Mouse (Mus musculus) neural tube, embryonic 11.5 days (tissue): Measurements from ENCODE around the gene Ncoa1. TPM values are rescaled to one million over a fixed set of nuclear protein-coding genes. Genes with fewer than 3 reads are reported as not detected.

Source experiments
- ATAC-seq: fragments of 200-750 bp; cut with Nextera tagmentation; 2 replicates; pipeline ENCODE4 v1.8.0; 2017; ENCODE audit warnings: moderate number of reproducible peaks, mild to moderate bottlenecking, moderate TSS enrichment, moderate library complexity; ENCODE audit not compliant: insufficient read depth, low FRiP score, low TSS enrichment
- DNase-seq: peaks from one replicate; pipeline ENCODE4 v3.0.0-alpha.2; 2015; ENCODE audit warnings: low spot score
- H3K27ac ChIP-seq: fragments of 300-500 bp; sonication (generic); 2 replicates; pipeline ENCODE4 v1.5.1; 2014; ENCODE audit warnings: low read depth, mild to moderate bottlenecking, low read length
- H3K27me3 ChIP-seq: fragments of 300-500 bp; sonication (generic); 2 replicates; pipeline ENCODE4 v1.6.1; 2014; ENCODE audit warnings: mild to moderate bottlenecking, low read length, mixed read lengths; ENCODE audit not compliant: control insufficient read depth, insufficient read depth
- H3K36me3 ChIP-seq: fragments of 300-500 bp; sonication (generic); 2 replicates; pipeline ENCODE4 v1.6.1; 2014; ENCODE audit warnings: mild to moderate bottlenecking, low read length, moderate library complexity, mixed read lengths; ENCODE audit not compliant: control insufficient read depth, insufficient read depth
- H3K4me1 ChIP-seq: fragments of 300-500 bp; sonication (generic); 2 replicates; pipeline ENCODE4 v1.6.1; 2014; ENCODE audit warnings: low read length, mixed read lengths; ENCODE audit not compliant: control insufficient read depth, insufficient read depth
- H3K4me2 ChIP-seq: fragments of 300-500 bp; sonication (generic); 2 replicates; pipeline ENCODE4 v1.6.1; 2014; ENCODE audit warnings: low read depth, mild to moderate bottlenecking, moderate library complexity
- H3K4me3 ChIP-seq: fragments of 300-500 bp; sonication (generic); 2 replicates; pipeline ENCODE4 v1.5.1; 2014; ENCODE audit warnings: low read depth, low read length
- H3K9ac ChIP-seq: fragments of 300-500 bp; sonication (generic); 2 replicates; pipeline ENCODE4 v1.6.1; 2014; ENCODE audit warnings: mild to moderate bottlenecking, low read length
- H3K9me3 ChIP-seq: fragments of 300-500 bp; sonication (generic); 2 replicates; pipeline ENCODE4 v1.6.1; 2016; ENCODE audit warnings: low read length; ENCODE audit not compliant: control insufficient read depth
- whole genome bisulfite sequencing: fragments of 180-500 bp; shearing (Covaris S2); extraction: QIAGEN DNeasy Blood & Tissue Kit; methylation state at CpG from one replicate; pipeline ENCODE4 v1.1.7; 2014; 5-methylcytosine and 5-hydroxymethylcytosine counted together
- polyA plus RNA-seq: library from polyadenylated mRNA; unstranded; fragments of >200 nt; fragmentation: Nextera tagmentation; extraction: Ambion mirVana; gene quantifications from 2 replicates; pipeline ENCODE4 v1.2.1, GENCODE M21; 2014

The Ncoa1 gene
- polyA plus RNA-seq, 1 experiment from 2014 or later: 9.3 TPM

DNA sequence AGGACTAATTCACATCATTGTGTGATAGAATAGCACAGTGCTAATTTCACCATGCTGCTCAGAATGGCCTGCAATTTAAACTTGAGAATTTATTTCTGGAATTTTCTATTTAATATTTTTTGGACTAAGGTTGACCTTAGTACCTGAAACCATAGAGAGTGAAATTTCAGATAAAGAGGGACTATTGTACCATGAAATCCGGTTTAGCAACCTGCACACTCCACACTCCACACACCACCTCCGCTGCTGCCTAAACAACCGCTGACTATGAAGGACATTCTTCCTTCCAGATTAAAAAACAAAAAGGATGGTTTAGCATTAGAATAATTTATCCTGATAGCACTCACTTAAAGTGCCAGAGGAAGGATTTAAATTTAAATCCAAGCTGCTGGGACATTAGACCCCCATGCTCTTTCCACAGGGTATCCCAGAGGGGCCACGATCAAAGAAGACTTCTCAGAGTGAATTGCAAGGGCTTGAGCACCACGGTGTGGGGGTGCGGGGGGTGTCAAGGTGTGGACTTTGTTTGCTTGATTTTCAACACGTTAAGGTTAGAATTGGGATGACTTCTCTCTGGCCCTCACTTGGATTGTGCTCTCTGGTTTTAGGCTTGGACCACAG, 29.9 kb upstream of the Ncoa1 start:
- no peak overlapping the region for H3K9ac ChIP-seq
- H3K4me2 ChIP-seq: no peak overlapping the region
- H3K27me3 ChIP-seq: no peaks in the 10 kb centered on the region
- H3K9me3 ChIP-seq: no peaks in the 10 kb centered on the region
- ATAC-seq (peak; percentile 56), DNase-seq (no peak)
- no peak overlapping the region for H3K27ac ChIP-seq
- 0 out of 2 replicates have a peak, but pooled peaks cover 3% of the 10 kb centered on the region for H3K4me1 ChIP-seq
- no peaks in the 10 kb centered on the region for H3K36me3 ChIP-seq
- WGBS: 39% methylated on average over 7 of the region's 7 CpGs
- no peak overlapping the region for H3K4me3 ChIP-seq

DNA sequence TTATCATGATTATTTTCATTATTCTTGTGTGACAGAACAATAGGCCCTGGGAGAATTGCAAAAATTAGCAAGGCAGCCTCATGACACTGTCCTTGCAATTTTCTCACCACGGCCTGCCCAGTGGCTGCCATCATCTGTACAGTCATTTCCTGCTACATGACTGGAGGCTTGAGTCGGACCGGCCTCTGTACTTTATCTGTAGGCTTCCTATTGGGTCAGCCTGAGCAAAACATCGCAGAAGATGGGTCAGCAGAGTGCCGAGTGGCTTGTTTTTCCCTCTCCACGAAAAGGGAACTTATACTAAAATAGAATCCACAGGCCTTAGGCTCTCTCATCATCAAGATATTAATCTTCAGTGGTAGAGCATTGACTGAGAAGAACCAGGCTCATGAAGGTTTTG, 28.3 kb upstream of the Ncoa1 start:
- H3K9ac ChIP-seq: no peak overlapping the region
- DNase-seq (no peak), ATAC-seq (no peak)
- no peak overlapping the region for H3K4me2 ChIP-seq
- H3K4me3 ChIP-seq: no peak overlapping the region
- WGBS: 81% methylated on average over 6 of the region's 6 CpGs
- H3K4me1 ChIP-seq: 0 out of 2 replicates have a peak, but pooled peaks cover 3% of the 10 kb centered on the region
- H3K9me3 ChIP-seq: no peaks in the 10 kb centered on the region
- H3K36me3 ChIP-seq: no peaks in the 10 kb centered on the region
- no peak overlapping the region for H3K27ac ChIP-seq
- H3K27me3 ChIP-seq: no peaks in the 10 kb centered on the region

DNA sequence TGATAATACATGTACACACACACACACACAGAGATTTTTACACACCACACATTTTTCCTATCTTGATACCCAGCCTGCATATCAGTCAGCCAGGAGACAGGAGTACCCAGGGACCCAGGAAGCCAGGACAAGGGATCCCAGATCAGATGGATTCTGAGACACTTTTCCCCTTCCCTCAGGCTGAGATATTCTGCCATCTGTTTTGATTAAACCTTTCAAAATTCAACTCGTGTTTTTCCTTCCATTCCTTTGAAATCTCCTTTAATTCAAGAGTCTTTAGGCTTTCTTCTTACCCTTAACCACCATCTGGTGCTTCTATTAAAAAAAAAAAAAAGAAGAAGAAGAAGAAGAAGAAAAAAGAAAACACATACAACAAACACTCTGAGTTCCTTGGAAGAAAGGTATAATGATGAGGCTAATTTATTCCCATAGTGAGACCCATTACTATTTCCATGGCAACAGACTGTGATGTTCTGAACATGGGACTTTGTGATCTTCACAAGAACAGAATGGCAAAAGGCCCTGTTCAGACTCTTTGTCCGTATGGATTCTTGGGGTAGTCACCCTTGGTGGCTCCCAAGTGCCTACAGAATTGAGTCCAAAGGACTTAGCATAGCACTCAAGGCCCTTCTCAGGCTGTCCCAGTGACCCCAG, 26.8 kb upstream of the Ncoa1 start:
- H3K27ac ChIP-seq: no peak overlapping the region
- 0 out of 2 replicates have a peak, but pooled peaks cover 3% of the 10 kb centered on the region for H3K4me1 ChIP-seq
- DNase-seq (no peak), ATAC-seq (no peak)
- no peaks in the 10 kb centered on the region for H3K9me3 ChIP-seq
- no peaks in the 10 kb centered on the region for H3K36me3 ChIP-seq
- no peak overlapping the region for H3K4me2 ChIP-seq
- no peak overlapping the region for H3K4me3 ChIP-seq
- H3K9ac ChIP-seq: no peak overlapping the region
- 50% methylated on average over 2 of the region's 2 CpGs for WGBS
- no peaks in the 10 kb centered on the region for H3K27me3 ChIP-seq

DNA sequence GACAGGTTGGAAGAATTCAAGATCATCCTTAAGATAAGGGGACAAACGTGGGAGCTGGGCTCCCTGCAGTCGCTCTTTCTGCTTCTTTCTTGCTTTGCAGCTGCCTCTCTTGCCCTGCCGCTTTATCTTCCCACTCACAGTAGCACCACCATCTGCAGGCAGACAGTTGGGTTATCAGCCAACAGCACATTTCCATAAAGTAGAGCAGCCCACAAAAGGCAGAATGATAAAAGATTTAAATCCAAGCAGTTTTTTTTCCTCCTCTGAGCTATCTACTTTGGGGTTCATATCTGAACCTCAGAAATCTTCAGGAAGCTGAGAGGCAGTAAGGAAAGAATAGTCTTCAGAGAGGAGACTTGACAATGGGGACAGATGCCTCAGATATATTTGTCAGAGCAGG, 24.9 kb upstream of the Ncoa1 start:
- Histone ChIP-seq H3K4me3 (no peak overlapping the region), H3K27me3 (no peaks in the 10 kb centered on the region), H3K36me3 (no peaks in the 10 kb centered on the region), H3K9me3 (no peaks in the 10 kb centered on the region), H3K4me1 (0 out of 2 replicates have a peak, but pooled peaks cover 2% of the 10 kb centered on the region), H3K27ac (no peak overlapping the region), H3K4me2 (no peak overlapping the region), H3K9ac (no peak overlapping the region)
- ATAC-seq (no peak), DNase-seq (no peak)
- WGBS: 60% methylated on average over 3 of the region's 3 CpGs

DNA sequence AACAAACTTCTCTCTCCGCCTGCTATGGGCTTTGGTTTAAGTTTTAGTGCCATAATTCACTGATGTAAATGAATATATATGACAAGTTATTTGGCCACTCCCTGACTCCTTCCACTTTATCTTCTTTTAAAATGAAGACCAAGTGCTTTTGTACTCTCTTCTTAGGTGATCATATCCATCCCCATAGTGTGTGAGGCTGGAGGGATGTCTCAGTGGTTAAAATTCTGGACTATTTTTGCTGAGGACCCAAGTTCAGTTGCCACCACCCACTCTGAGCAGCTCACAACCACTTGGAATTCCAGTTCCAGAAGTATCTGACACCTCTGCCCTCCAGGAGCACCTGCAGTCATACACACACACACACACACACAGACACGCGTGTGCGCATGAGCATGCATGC, 23.5 kb upstream of the Ncoa1 start:
- Histone ChIP-seq H3K27ac (no peak overlapping the region), H3K36me3 (no peaks in the 10 kb centered on the region), H3K27me3 (no peaks in the 10 kb centered on the region), H3K4me3 (no peak overlapping the region), H3K9me3 (no peaks in the 10 kb centered on the region), H3K4me2 (no peak overlapping the region), H3K4me1 (no peaks in the 10 kb centered on the region), H3K9ac (no peak overlapping the region)
- WGBS: 95% methylated on average over 4 of the region's 4 CpGs
- no peak for ATAC-seq
- no peak for DNase-seq

DNA sequence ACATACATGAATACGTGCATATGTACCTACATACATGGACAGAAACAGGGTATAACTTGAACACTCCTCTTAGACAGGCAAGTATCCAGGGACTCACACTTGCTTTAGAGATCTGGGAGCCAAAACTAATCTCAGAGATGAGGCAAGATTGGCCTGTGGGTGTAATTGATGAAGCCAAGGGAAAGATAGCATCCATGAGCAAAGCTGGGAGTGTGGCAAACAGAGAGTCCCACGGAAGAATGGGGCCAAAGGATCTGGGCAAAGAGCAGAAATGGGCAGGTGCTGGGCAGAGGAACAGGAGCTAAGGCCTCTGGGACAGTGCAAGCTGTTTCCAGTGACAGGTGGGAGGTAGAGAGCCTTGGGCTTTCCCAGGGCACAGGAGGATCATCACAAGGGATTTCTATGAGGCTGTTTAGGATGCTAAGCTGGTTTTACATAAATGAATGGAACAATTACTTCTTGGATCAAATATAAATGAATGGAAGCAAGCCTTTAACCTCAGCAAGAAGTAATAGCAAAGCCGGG, 22.7 kb upstream of the Ncoa1 start:
- DNase-seq (no peak), ATAC-seq (no peak)
- H3K4me1 ChIP-seq: no peaks in the 10 kb centered on the region
- no peak overlapping the region for H3K27ac ChIP-seq
- no peak overlapping the region for H3K4me2 ChIP-seq
- WGBS: 79% methylated on average over 3 of the region's 3 CpGs
- no peaks in the 10 kb centered on the region for H3K36me3 ChIP-seq
- H3K27me3 ChIP-seq: no peaks in the 10 kb centered on the region
- no peak overlapping the region for H3K9ac ChIP-seq
- no peaks in the 10 kb centered on the region for H3K9me3 ChIP-seq
- H3K4me3 ChIP-seq: no peak overlapping the region

DNA sequence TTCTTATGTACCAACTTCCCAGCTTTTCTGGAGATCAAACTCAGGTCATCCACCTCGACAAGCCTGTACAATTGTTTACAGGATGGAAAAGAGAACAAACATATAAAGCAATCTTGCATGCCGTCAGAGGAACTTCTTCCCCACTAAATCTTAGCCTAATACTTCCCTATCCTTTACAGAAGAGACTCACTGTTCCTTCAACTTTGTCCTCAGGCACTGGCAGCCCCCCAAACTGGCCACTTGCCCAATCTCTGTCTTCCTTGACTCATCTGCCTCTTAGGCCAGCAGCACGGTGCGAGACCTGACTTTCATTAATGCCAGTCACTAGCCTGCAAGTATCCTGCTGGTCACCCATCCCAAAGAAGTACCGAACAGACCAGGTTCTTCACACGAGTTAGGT, 11.4 kb upstream of the Ncoa1 start:
- Histone ChIP-seq H3K27me3 (no peaks in the 10 kb centered on the region), H3K36me3 (no peaks in the 10 kb centered on the region), H3K9me3 (no peaks in the 10 kb centered on the region), H3K4me3 (no peak overlapping the region), H3K4me2 (no peak overlapping the region), H3K9ac (no peak overlapping the region), H3K27ac (no peak overlapping the region), H3K4me1 (no peaks in the 10 kb centered on the region)
- ATAC-seq (no peak), DNase-seq (no peak)
- 86% methylated on average over 6 of the region's 6 CpGs for WGBS

DNA sequence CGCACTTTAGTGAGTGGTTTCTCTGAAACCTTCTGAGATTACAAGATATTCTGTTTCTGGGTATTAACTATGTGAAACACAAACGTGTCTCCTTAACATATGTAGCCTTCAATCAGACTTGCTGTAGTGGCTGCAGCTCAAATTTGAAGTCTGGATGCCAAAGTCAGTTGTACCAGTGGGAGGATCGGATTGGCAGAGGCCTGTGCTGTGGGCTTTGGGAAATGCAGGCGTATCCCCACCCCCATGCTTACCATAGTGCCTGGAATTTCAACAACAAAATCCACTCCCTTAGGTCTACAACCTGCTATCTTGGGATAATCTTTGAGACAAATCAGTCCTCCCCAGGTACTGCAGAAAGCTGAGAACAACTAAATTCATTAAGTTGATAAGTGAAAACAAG, 6.4 kb upstream of the Ncoa1 start:
- no peaks in the 10 kb centered on the region for H3K9me3 ChIP-seq
- H3K27ac ChIP-seq: no peak overlapping the region
- H3K36me3 ChIP-seq: no peaks in the 10 kb centered on the region
- ATAC-seq: no peak
- H3K4me1 ChIP-seq: no peaks in the 10 kb centered on the region
- H3K9ac ChIP-seq: no peak overlapping the region
- H3K4me2 ChIP-seq: no peak overlapping the region
- 74% methylated on average over 4 of the region's 4 CpGs for WGBS
- no peaks in the 10 kb centered on the region for H3K27me3 ChIP-seq
- no peak overlapping the region for H3K4me3 ChIP-seq
- no peak for DNase-seq

DNA sequence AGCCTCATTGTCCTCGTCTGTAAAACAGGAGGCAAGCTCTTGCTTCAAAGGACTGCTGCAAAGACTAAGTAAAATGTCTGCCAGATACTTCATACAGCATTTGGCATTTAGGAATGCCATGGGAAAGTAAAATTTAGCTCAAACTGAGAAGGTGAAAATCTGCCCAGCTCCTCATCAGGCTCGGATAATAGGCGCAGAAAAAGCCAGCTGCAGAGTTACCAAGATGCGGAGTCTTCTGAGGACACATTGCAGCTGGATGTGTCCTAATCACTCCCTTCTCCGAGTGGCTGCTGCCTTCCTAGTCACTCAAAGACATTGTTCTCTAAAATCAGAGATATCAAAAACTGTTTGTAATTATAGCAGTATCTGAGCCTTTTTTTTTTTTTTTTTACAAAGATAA, 4.7 kb upstream of the Ncoa1 start:
- DNase-seq: no peak
- H3K9me3 ChIP-seq: no peaks in the 10 kb centered on the region
- no peak for ATAC-seq
- no peak overlapping the region for H3K27ac ChIP-seq
- no peaks in the 10 kb centered on the region for H3K36me3 ChIP-seq
- no peaks in the 10 kb centered on the region for H3K27me3 ChIP-seq
- no peak overlapping the region for H3K4me2 ChIP-seq
- no peak overlapping the region for H3K4me3 ChIP-seq
- 66% methylated on average over 5 of the region's 5 CpGs for WGBS
- no peak overlapping the region for H3K9ac ChIP-seq
- H3K4me1 ChIP-seq: no peaks in the 10 kb centered on the region
